Mouse (Mus musculus): ENCODE results near the gene Gid8.

GRCm38 (mm10) chr2:180741421-180741820 lies 31.5 kb downstream of the Gid8 start:
- TF ChIP-seq CTCF (IDR thresholded peaks at IDR 0.05; ENCODE audit: insufficient read depth, low read depth, low read length) = no peak
- no peak for TF ChIP-seq POLR2A (IDR thresholded peaks at IDR 0.05; ENCODE audit: insufficient read depth, low read depth, low read length)
